Mouse (Mus musculus) CD4-positive helper T cell, adult 2 months (primary cell): Measurements from ENCODE around the gene Extl2.
A peak's percentile ranks its signal among the peaks of the same experiment; 100 is the strongest.

Experiments used
- DNase-seq: peaks from one replicate; pipeline ENCODE4 v3.0.0-alpha.2; 2012; ENCODE audit warnings: low read depth, missing footprints, low spot score

Gene Extl2

GRCm38 (mm10) chr3:116006978-116007940 lies at the start of gene Extl2, which contains the start of gene Slc30a7:
Extl2 (plus strand) TSS chr3:116007462.
Slc30a7 (minus strand) TSS chr3:116007406.
- peak; percentile 75 for DNase-seq

- DNase-seq: no peak
These were observed 45.8 kb upstream of the Extl2 start for GRCm38 (mm10) chr3:115961311-115962027.

GRCm38 (mm10) chr3:115962028-115962415 lies 45.2 kb upstream of the Extl2 start:
- no peak for DNase-seq

- no peak for DNase-seq
These were observed 43.7 kb upstream of the Extl2 start for GRCm38 (mm10) chr3:115963597-115963996.

- no peak for DNase-seq
These were observed 43.2 kb upstream of the Extl2 start for GRCm38 (mm10) chr3:115964071-115964470.

- no peak for DNase-seq
These were observed 38.3 kb upstream of the Extl2 start for GRCm38 (mm10) chr3:115968745-115969530.

- peak; percentile 62 for DNase-seq
These were observed 36.0 kb upstream of the Extl2 start for GRCm38 (mm10) chr3:115971045-115971785.

- DNase-seq: peak; percentile 87
These were observed 35.2 kb upstream of the Extl2 start for GRCm38 (mm10) chr3:115971891-115972646.

- DNase-seq: peak; percentile 82
These were observed 33.0 kb upstream of the Extl2 start for GRCm38 (mm10) chr3:115974228-115974627.

- DNase-seq: peak; percentile 33
These were observed 32.3 kb upstream of the Extl2 start for GRCm38 (mm10) chr3:115974995-115975394.

GRCm38 (mm10) chr3:115979000-115979399 lies 28.3 kb upstream of the Extl2 start:
- DNase-seq: peak; percentile 64

- DNase-seq: no peak
These were observed 24.0 kb upstream of the Extl2 start for GRCm38 (mm10) chr3:115983217-115983616.

- no peak for DNase-seq
These were observed 22.6 kb upstream of the Extl2 start for GRCm38 (mm10) chr3:115984653-115985052.

- DNase-seq: no peak
These were observed 21.9 kb upstream of the Extl2 start for GRCm38 (mm10) chr3:115985183-115985892.

- no peak for DNase-seq
These were observed 15.2 kb upstream of the Extl2 start for GRCm38 (mm10) chr3:115992103-115992502.

- DNase-seq: no peak
These were observed 14.7 kb upstream of the Extl2 start for GRCm38 (mm10) chr3:115992588-115992987.

GRCm38 (mm10) chr3:115993025-115993424 lies 14.2 kb upstream of the Extl2 start:
- DNase-seq: no peak

- no peak for DNase-seq
These were observed 10.3 kb upstream of the Extl2 start for GRCm38 (mm10) chr3:115996929-115997328.

GRCm38 (mm10) chr3:116006284-116006977 lies 831 bp upstream of the Extl2 start:
- DNase-seq: peak; percentile 80
